Mouse (Mus musculus) kidney, postnatal 0 days (tissue): ENCODE measurements around the gene Coq2. TPM values are rescaled to one million over a fixed set of nuclear protein-coding genes. Genes with fewer than 3 reads are reported as not detected.

Experiments used
- ATAC-seq: fragments of 200-750 bp; cut with Nextera tagmentation; replicated peaks from 2 replicates; pipeline ENCODE4 v1.8.0; 2017; ENCODE audit warnings: low read depth, moderate number of reproducible peaks, moderate TSS enrichment, moderate library complexity; ENCODE audit not compliant: low FRiP score
- DNase-seq: peaks from one replicate; pipeline ENCODE4 v3.0.0-alpha.2; 2016; ENCODE audit warnings: low spot score
- H3K27ac ChIP-seq: fragments of 300-500 bp; sonication (generic); 2 replicates; pipeline ENCODE4 v1.5.1; 2014; ENCODE audit warnings: mild to moderate bottlenecking
- H3K27me3 ChIP-seq: fragments of 300-500 bp; sonication (generic); 2 replicates; pipeline ENCODE4 v1.6.1; 2014; ENCODE audit warnings: low read length, mixed read lengths; ENCODE audit not compliant: insufficient read depth
- H3K36me3 ChIP-seq: fragments of 300-500 bp; sonication (generic); 2 replicates; pipeline ENCODE4 v1.6.1; 2014; ENCODE audit warnings: low read length, mixed read lengths; ENCODE audit not compliant: insufficient read depth
- H3K4me1 ChIP-seq: fragments of 300-500 bp; sonication (generic); replicated peaks from 2 replicates; pipeline ENCODE4 v1.6.1; 2014; ENCODE audit warnings: antibody characterized with exemption, low read length, mixed read lengths; ENCODE audit not compliant: insufficient read depth
- H3K4me2 ChIP-seq: fragments of 300-500 bp; sonication (generic); 2 replicates; pipeline ENCODE4 v1.6.1; 2014; ENCODE audit warnings: mild to moderate bottlenecking, low read length, moderate library complexity, mixed read lengths
- H3K4me3 ChIP-seq: fragments of 300-500 bp; sonication (generic); replicated peaks from 2 replicates; pipeline ENCODE4 v1.5.1; 2014; ENCODE audit warnings: low read depth, low read length
- H3K9ac ChIP-seq: fragments of 300-500 bp; sonication (generic); 2 replicates; pipeline ENCODE4 v1.6.1; 2014; ENCODE audit warnings: low read depth, low read length
- H3K9me3 ChIP-seq: fragments of 300-500 bp; sonication (generic); replicated peaks from 2 replicates; pipeline ENCODE4 v1.6.1; 2016; ENCODE audit warnings: low read length, inconsistent platforms, mixed read lengths
- CTCF ChIP-seq: IDR thresholded peaks from 2 replicates; pipeline ENCODE4 v1.5.1; 2016; ENCODE audit warnings: antibody characterized with exemption, low read depth, mild to moderate bottlenecking, moderate library complexity
- WGBS: fragments of 180-500 bp; shearing (Covaris S2); extraction: QIAGEN DNeasy Blood & Tissue Kit; methylation state at CpG from one replicate; pipeline ENCODE4 v1.1.7; 2014; 5-methylcytosine and 5-hydroxymethylcytosine counted together
- polyA plus RNA-seq: library from polyadenylated mRNA; unstranded; fragments of >200 nt; fragmentation: Nextera tagmentation; extraction: Ambion mirVana; gene quantifications from 2 replicates; pipeline ENCODE4 v1.2.1, GENCODE M21; 2015

The Coq2 gene
- polyA plus RNA-seq, 1 experiment from 2014 or later = 64.6 TPM

GRCm38 (mm10) chr5:100671398-100671797 is 3.5 kb downstream of the Coq2 start:
- H3K9me3 ChIP-seq = no peaks in the 10 kb centered on the region
- TF ChIP-seq CTCF = peak; percentile 66
- DNase-seq (peak; percentile 62), ATAC-seq (no peak)
- WGBS = 35% methylated on average over 5 of the region's 5 CpGs
- H3K27ac ChIP-seq = no peak overlapping the region
- peaks cover 7% of the 10 kb centered on the region for H3K4me1 ChIP-seq
- no peak overlapping the region for H3K9ac ChIP-seq
- H3K4me2 ChIP-seq = no peak overlapping the region
- peaks cover 14% of the 10 kb centered on the region; the same call in 1 of the 2 replicates for H3K36me3 ChIP-seq
- H3K4me3 ChIP-seq = no peak overlapping the region
- no peaks in the 10 kb centered on the region for H3K27me3 ChIP-seq

GRCm38 (mm10) chr5:100666965-100667364 is 8.0 kb downstream of the Coq2 start:
- H3K4me1 ChIP-seq = no peaks in the 10 kb centered on the region
- peaks cover 31% of the 10 kb centered on the region for H3K36me3 ChIP-seq
- no peak overlapping the region for H3K4me2 ChIP-seq
- no peak overlapping the region for H3K27ac ChIP-seq
- no peak overlapping the region for H3K9ac ChIP-seq
- no peak overlapping the region for H3K4me3 ChIP-seq
- DNase-seq (no peak), ATAC-seq (no peak)
- no peak for TF ChIP-seq CTCF
- H3K27me3 ChIP-seq = no peaks in the 10 kb centered on the region
- H3K9me3 ChIP-seq = no peaks in the 10 kb centered on the region
- WGBS = 69% methylated on average over 1 of the region's 1 CpGs

GRCm38 (mm10) chr5:100663854-100664253 is 11.1 kb downstream of the Coq2 start:
- ATAC-seq = no peak
- peak; percentile 80 for DNase-seq
- no peaks in the 10 kb centered on the region for H3K9me3 ChIP-seq
- 48% methylated on average over 5 of the region's 5 CpGs for WGBS
- H3K27ac ChIP-seq = no peak overlapping the region
- peaks cover 51% of the 10 kb centered on the region for H3K36me3 ChIP-seq
- no peaks in the 10 kb centered on the region for H3K4me1 ChIP-seq
- no peak overlapping the region for H3K9ac ChIP-seq
- TF ChIP-seq CTCF = peak; percentile 96
- no peaks in the 10 kb centered on the region for H3K27me3 ChIP-seq
- no peak overlapping the region for H3K4me3 ChIP-seq
- H3K4me2 ChIP-seq = no peak overlapping the region

- H3K27me3 ChIP-seq = no peaks in the 10 kb centered on the region
- H3K4me2 ChIP-seq = no peak overlapping the region
- 92% methylated on average over 6 of the region's 6 CpGs for WGBS
- H3K9ac ChIP-seq = no peak overlapping the region
- no peak for DNase-seq
- no peak overlapping the region for H3K4me3 ChIP-seq
- TF ChIP-seq CTCF = no peak
- ATAC-seq = no peak
- no peak overlapping the region for H3K27ac ChIP-seq
- peaks cover 50% of the 10 kb centered on the region for H3K36me3 ChIP-seq
- no peaks in the 10 kb centered on the region for H3K9me3 ChIP-seq
- no peaks in the 10 kb centered on the region for H3K4me1 ChIP-seq
Observed at GRCm38 (mm10) chr5:100663011-100663410, 11.9 kb downstream of the Coq2 start.

GRCm38 (mm10) chr5:100658460-100658859 is 16.5 kb downstream of the Coq2 start:
- Histone ChIP-seq H3K27ac (no peak overlapping the region), H3K4me1 (no peaks in the 10 kb centered on the region), H3K4me3 (no peak overlapping the region), H3K9me3 (no peaks in the 10 kb centered on the region), H3K9ac (no peak overlapping the region), H3K4me2 (no peak overlapping the region), H3K36me3 (peaks cover 64% of the 10 kb centered on the region), H3K27me3 (no peaks in the 10 kb centered on the region)
- no peak for DNase-seq
- TF ChIP-seq CTCF = no peak
- 72% methylated on average over 6 of the region's 6 CpGs for WGBS
- no peak for ATAC-seq

GRCm38 (mm10) chr5:100656352-100656751 is 18.6 kb downstream of the Coq2 start:
- no peak for TF ChIP-seq CTCF
- H3K4me3 ChIP-seq = no peak overlapping the region
- ATAC-seq = no peak
- H3K36me3 ChIP-seq = peaks cover 56% of the 10 kb centered on the region
- H3K9me3 ChIP-seq = no peaks in the 10 kb centered on the region
- H3K4me2 ChIP-seq = no peak overlapping the region
- no peak overlapping the region for H3K9ac ChIP-seq
- no peak for DNase-seq
- no peaks in the 10 kb centered on the region for H3K27me3 ChIP-seq
- no peak overlapping the region for H3K27ac ChIP-seq
- no peaks in the 10 kb centered on the region for H3K4me1 ChIP-seq
- 89% methylated on average over 6 of the region's 6 CpGs for WGBS

- H3K27ac ChIP-seq = no peak overlapping the region
- peaks cover 28% of the 10 kb centered on the region for H3K36me3 ChIP-seq
- H3K4me2 ChIP-seq = no peak overlapping the region
- H3K9ac ChIP-seq = no peak overlapping the region
- no peak overlapping the region for H3K4me3 ChIP-seq
- no peak for TF ChIP-seq CTCF
- WGBS = 85% methylated on average over 9 of the region's 9 CpGs
- H3K9me3 ChIP-seq = no peaks in the 10 kb centered on the region
- H3K4me1 ChIP-seq = 0 out of 2 replicates have a peak, but pooled peaks cover 3% of the 10 kb centered on the region
- H3K27me3 ChIP-seq = no peaks in the 10 kb centered on the region
- DNase-seq = no peak
- ATAC-seq = no peak
Observed at GRCm38 (mm10) chr5:100652327-100652726, 22.6 kb downstream of the Coq2 start.
